Mouse (Mus musculus) cortical plate, adult 2 months (tissue): Measurements from ENCODE around the gene Hoxd3. TPM values are rescaled to one million over a fixed set of nuclear protein-coding genes. Genes with fewer than 3 reads are reported as not detected.

Experiments
- H3K27ac ChIP-seq: fragments of 200-500 bp; 2 replicates; pipeline ENCODE4 v1.5.1; 2012; ENCODE audit warnings: low read length, control low read depth, inconsistent platforms; ENCODE audit not compliant: insufficient read depth
- H3K4me1 ChIP-seq: fragments of 200-500 bp; 2 replicates; pipeline ENCODE4 v1.6.1; 2011; ENCODE audit warnings: low read length; ENCODE audit not compliant: control insufficient read depth, insufficient read depth
- H3K4me3 ChIP-seq: fragments of 200-500 bp; 2 replicates; pipeline ENCODE4 v1.5.1; 2011; ENCODE audit warnings: mild to moderate bottlenecking, low read length, control low read depth; ENCODE audit not compliant: insufficient read depth
- CTCF ChIP-seq: fragments of 200-500 bp; IDR thresholded peaks from 2 replicates; pipeline ENCODE4 v1.5.1; 2011; ENCODE audit warnings: mild to moderate bottlenecking, control low read depth, low read length; ENCODE audit not compliant: insufficient read depth; ENCODE audit errors: extremely low read depth
- POLR2A ChIP-seq: fragments of 200-500 bp; IDR thresholded peaks from 2 replicates; pipeline ENCODE4 v1.6.1; 2011; ENCODE audit warnings: mild to moderate bottlenecking, low read length, control low read depth; ENCODE audit not compliant: insufficient read depth; ENCODE audit errors: extremely low read depth
- polyA plus RNA-seq: library from polyadenylated mRNA; depleted of rRNA; stranded (reverse); fragments of >200 nt; gene quantifications from 2 replicates; pipeline ENCODE4 v1.2.3, GENCODE M21; 2012

Gene Hoxd3
- polyA plus RNA-seq, 1 experiment = not detected

GRCm38 (mm10) chr2:74705467-74706089, 6.1 kb upstream of the Hoxd3 start:
- Histone ChIP-seq H3K4me1 (no peaks in the 10 kb centered on the region), H3K27ac (no peak overlapping the region), H3K4me3 (no peak overlapping the region)
- TF ChIP-seq CTCF (no peak), POLR2A (no peak)

GRCm38 (mm10) chr2:74706393-74706960, 5.2 kb upstream of the Hoxd3 start:
- Histone ChIP-seq H3K27ac (no peak overlapping the region), H3K4me3 (no peak overlapping the region), H3K4me1 (no peaks in the 10 kb centered on the region)
- TF ChIP-seq CTCF (no peak), POLR2A (no peak)

GRCm38 (mm10) chr2:74707599-74707998, 4.1 kb upstream of the Hoxd3 start:
- H3K4me3 ChIP-seq = no peak overlapping the region
- no peaks in the 10 kb centered on the region for H3K4me1 ChIP-seq
- TF ChIP-seq POLR2A = no peak
- TF ChIP-seq CTCF = no peak

GRCm38 (mm10) chr2:74708676-74709075, 3.1 kb upstream of the Hoxd3 start:
- no peaks in the 10 kb centered on the region for H3K4me1 ChIP-seq
- no peak overlapping the region for H3K4me3 ChIP-seq
- H3K27ac ChIP-seq = no peak overlapping the region
- TF ChIP-seq CTCF (no peak), POLR2A (no peak)

More at GRCm38 (mm10) chr2:74707599-74707998, 4.1 kb upstream of the Hoxd3 start:
- H3K27ac ChIP-seq = no peak overlapping the region

DNA sequence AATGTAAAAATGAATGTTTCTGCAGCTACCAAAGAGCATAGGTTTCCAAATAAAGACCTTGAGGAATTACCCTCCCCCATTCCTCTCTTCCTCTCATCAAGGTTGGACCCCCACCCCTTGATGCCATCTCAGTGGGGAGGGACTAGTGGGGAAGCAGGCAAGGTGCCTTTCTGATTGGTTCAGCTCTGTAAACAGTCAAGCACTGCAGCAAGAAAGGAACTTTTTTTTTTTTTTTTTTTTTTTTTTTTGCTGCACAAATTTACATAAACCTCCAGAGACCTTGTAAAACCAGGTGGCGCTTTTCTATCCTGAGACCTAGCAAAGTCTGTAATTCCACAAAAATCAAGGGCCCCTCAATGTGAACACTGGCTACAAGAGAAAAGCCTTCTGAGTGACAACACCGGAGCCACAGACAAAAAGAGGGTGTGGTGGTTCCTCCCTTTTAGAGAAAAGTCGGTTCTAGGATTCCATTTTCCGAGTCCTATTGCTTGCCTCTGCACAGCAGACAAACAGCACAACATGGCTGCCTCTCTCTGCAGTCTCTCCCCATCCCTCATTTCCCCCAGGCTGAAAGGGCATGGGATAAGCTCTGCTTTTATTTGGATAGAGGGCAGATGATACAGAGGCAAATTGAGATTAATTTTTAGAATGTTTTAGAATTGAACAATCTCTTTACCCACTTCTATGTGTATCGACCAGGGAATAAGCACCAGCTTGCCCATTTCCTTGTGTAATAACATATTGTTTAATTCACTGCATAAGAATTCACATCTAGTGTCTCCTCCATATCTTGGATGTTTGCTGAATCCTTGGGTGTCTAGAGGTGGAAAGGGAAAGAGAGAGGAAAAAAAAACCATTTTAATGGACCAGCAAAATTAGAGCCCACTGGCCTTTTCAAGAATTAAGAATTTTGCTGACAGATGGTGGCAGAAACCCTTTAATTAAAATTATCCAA, 2.0 kb upstream of the Hoxd3 start:
- no peak for TF ChIP-seq CTCF
- no peak for TF ChIP-seq POLR2A
- no peak overlapping the region for H3K4me3 ChIP-seq

DNA sequence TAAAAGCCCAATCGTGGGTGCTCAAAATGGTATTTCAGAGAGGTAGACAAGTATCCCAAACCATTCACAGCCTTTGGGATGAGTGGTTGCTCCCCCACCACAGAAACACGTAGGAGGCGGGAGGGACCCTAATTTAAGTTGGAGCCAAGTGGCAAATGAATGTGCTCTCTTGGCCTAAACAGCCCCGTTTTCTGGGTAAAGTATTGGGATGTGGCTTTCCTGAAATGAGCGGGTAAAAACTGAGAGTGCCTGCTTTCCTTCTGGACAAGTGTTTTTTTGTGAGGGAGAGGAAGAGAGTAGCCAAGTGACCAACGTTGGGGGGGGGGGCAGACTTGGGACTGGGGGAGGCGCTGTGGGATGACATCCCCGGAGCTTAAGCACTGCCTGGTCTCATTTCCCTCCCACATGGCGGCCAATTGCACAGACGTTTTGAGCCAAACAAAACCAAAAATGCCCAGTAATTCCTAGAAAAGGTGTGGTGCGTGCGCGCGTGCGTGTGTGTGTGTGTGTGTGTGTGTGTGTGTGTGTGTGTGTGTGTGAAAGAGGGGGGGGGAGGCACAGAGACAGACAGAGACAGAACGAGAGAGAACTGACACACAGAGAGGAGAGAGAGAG, 691 bp upstream of the Hoxd3 start:
- Histone ChIP-seq H3K4me3 (no peak overlapping the region), H3K4me1 (no peaks in the 10 kb centered on the region)
- no peak for TF ChIP-seq CTCF
- no peak for TF ChIP-seq POLR2A

More for the DNA sequence above, 2.0 kb upstream of the Hoxd3 start:
- no peaks in the 10 kb centered on the region for H3K4me1 ChIP-seq
- no peak overlapping the region for H3K27ac ChIP-seq

GRCm38 (mm10) chr2:74713239-74714150, 1.8 kb downstream of the Hoxd3 start:
- H3K27ac ChIP-seq = no peak overlapping the region
- TF ChIP-seq CTCF (no peak), POLR2A (no peak)
- no peaks in the 10 kb centered on the region for H3K4me1 ChIP-seq
- H3K4me3 ChIP-seq = no peak overlapping the region

More for the DNA sequence above, 691 bp upstream of the Hoxd3 start:
- no peak overlapping the region for H3K27ac ChIP-seq

- Histone ChIP-seq H3K27ac (no peak overlapping the region), H3K4me1 (no peaks in the 10 kb centered on the region), H3K4me3 (no peak overlapping the region)
- no peak for TF ChIP-seq POLR2A
- TF ChIP-seq CTCF = no peak
Observed at GRCm38 (mm10) chr2:74714156-74714789, 2.5 kb downstream of the Hoxd3 start.
